Mouse (Mus musculus) liver, adult 2 months (tissue): ENCODE data around the gene Tfdp1. TPM values are rescaled to one million over a fixed set of nuclear protein-coding genes. Genes with fewer than 3 reads are reported as not detected.

ENCODE experiments used
- DNase-seq: peaks from one replicate; pipeline ENCODE4 v3.0.0-alpha.2; 2011; ENCODE audit warnings: low read depth, low spot score; ENCODE audit errors: extremely low read depth
- H3K27ac ChIP-seq: fragments of 200-500 bp; replicated peaks from 2 replicates; pipeline ENCODE4 v1.5.1; 2012; ENCODE audit warnings: low read depth, mild to moderate bottlenecking, control low read depth, inconsistent platforms, low read length; ENCODE audit not compliant: insufficient read depth
- H3K27me3 ChIP-seq: fragments of 200-500 bp; 2 replicates; pipeline ENCODE4 v1.6.1; 2012; ENCODE audit warnings: mild to moderate bottlenecking, moderate library complexity, low read length, inconsistent platforms; ENCODE audit not compliant: control insufficient read depth, insufficient read depth
- H3K36me3 ChIP-seq: fragments of 200-500 bp; 2 replicates; pipeline ENCODE4 v1.6.1; 2012; ENCODE audit warnings: low read length, inconsistent platforms; ENCODE audit not compliant: control insufficient read depth, insufficient read depth
- H3K4me1 ChIP-seq: fragments of 200-500 bp; 2 replicates; pipeline ENCODE4 v1.6.1; 2011; ENCODE audit warnings: low read length; ENCODE audit not compliant: control insufficient read depth, insufficient read depth
- H3K4me3 ChIP-seq: fragments of 200-500 bp; 2 replicates; pipeline ENCODE4 v1.5.1; 2011; ENCODE audit warnings: low read depth, mild to moderate bottlenecking, control low read depth, low read length, moderate library complexity; ENCODE audit not compliant: insufficient read depth
- H3K79me2 ChIP-seq: fragments of 200-500 bp; 2 replicates; pipeline ENCODE4 v1.6.1; 2012; ENCODE audit warnings: inconsistent platforms, mild to moderate bottlenecking, low read length, moderate library complexity; ENCODE audit not compliant: control insufficient read depth, insufficient read depth
- H3K9ac ChIP-seq: fragments of 200-500 bp; 2 replicates; pipeline ENCODE4 v1.6.1; 2012; ENCODE audit warnings: low read depth, mild to moderate bottlenecking, control low read depth, inconsistent platforms, low read length
- CTCF ChIP-seq: fragments of 200-500 bp; IDR thresholded peaks from 2 replicates; pipeline ENCODE4 v1.5.1; 2011; ENCODE audit warnings: low read depth, low read length, control low read depth
- POLR2A ChIP-seq: fragments of 200-500 bp; IDR thresholded peaks from 2 replicates; pipeline ENCODE4 v1.6.1; 2011; ENCODE audit warnings: low read length, control low read depth; ENCODE audit not compliant: insufficient read depth; ENCODE audit errors: extremely low read depth
- WGBS: fragments of 180-500 bp; shearing (Covaris S2); methylation state at CpG from one replicate; pipeline ENCODE4 v1.1.7; 2018; 5-methylcytosine and 5-hydroxymethylcytosine counted together
- polyA plus RNA-seq: library from polyadenylated mRNA; depleted of rRNA; stranded (reverse); fragments of >200 nt; gene quantifications from 2 replicates; pipeline ENCODE4 v1.2.3, GENCODE M21; 2012
- total RNA-seq: library from RNA; depleted of rRNA; stranded (reverse); fragments of >200 nt; gene quantifications from 2 replicates; pipeline ENCODE4 v1.2.3, GENCODE M21; 2014

The Tfdp1 gene
- total and polyA plus RNA-seq, 2 experiments = 12.9 to 13.2 TPM

DNA sequence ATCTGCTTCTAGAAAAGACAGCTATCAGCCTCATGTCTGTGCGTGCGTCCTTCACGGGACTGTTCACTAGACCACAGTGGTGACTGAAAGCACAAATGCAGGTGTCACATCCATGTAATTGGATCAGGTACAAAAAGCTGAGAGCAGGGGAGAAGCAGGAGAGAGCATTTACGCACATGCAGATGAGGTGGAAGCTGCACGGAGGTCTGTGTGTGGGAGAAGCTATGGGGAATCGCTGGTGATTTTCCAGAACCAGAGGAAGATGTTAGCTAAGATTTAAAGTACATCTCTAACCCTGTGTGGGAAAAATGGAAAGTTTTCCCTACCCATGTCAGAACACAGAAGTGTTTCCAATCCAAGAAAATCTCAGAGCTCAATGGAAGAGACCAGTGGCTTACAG, 33.1 kb upstream of the Tfdp1 start:
- H3K9ac ChIP-seq = no peak overlapping the region

DNA sequence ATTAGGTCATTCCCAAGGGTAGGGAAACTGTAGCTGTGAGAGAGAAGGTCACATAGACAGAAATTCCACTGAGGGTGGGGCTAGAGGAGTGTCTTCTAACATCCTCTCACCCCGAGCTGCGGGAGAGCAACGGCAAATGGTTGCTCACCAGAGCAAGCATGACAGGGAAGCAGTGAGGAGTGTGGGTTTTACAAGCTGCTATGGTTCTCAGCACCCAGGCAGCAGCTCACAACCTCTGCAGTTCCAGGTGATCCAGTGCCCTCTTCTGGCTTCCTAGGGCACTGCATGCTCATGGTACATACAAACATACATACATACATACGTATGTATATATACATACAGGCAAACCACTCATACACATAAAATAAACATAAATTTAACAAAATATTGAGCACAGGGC, 32.7 kb upstream of the Tfdp1 start:
- Histone ChIP-seq H3K79me2 (no peaks in the 10 kb centered on the region), H3K36me3 (no peaks in the 10 kb centered on the region; the same call in 1 of the 2 replicates), H3K4me3 (no peak overlapping the region), H3K27me3 (no peaks in the 10 kb centered on the region), H3K27ac (no peak overlapping the region), H3K4me1 (no peaks in the 10 kb centered on the region), H3K9ac (no peak overlapping the region)
- WGBS = 97% methylated on average over 4 of the region's 4 CpGs
- TF ChIP-seq POLR2A (no peak), CTCF (peak; percentile 4; the same call in 1 of the 2 replicates)
- no peak for DNase-seq

More for the DNA sequence above, 33.1 kb upstream of the Tfdp1 start:
- TF ChIP-seq CTCF (no peak), POLR2A (no peak)
- H3K27me3 ChIP-seq = no peaks in the 10 kb centered on the region
- H3K4me3 ChIP-seq = no peak overlapping the region
- no peak overlapping the region for H3K27ac ChIP-seq
- H3K36me3 ChIP-seq = no peaks in the 10 kb centered on the region; the same call in 1 of the 2 replicates
- WGBS = 95% methylated on average over 6 of the region's 6 CpGs
- H3K79me2 ChIP-seq = no peaks in the 10 kb centered on the region
- DNase-seq = no peak
- no peaks in the 10 kb centered on the region for H3K4me1 ChIP-seq

GRCm38 (mm10) chr8:13306309-13306909, 32.1 kb upstream of the Tfdp1 start:
- TF ChIP-seq POLR2A = no peak
- TF ChIP-seq CTCF = no peak
- H3K27ac ChIP-seq = no peak overlapping the region
- H3K36me3 ChIP-seq = no peaks in the 10 kb centered on the region; the same call in 1 of the 2 replicates
- no peaks in the 10 kb centered on the region for H3K27me3 ChIP-seq
- no peaks in the 10 kb centered on the region for H3K79me2 ChIP-seq
- H3K4me3 ChIP-seq = no peak overlapping the region
- WGBS = 88% methylated on average over 7 of the region's 7 CpGs
- no peak overlapping the region for H3K9ac ChIP-seq
- no peaks in the 10 kb centered on the region for H3K4me1 ChIP-seq
- no peak for DNase-seq

DNA sequence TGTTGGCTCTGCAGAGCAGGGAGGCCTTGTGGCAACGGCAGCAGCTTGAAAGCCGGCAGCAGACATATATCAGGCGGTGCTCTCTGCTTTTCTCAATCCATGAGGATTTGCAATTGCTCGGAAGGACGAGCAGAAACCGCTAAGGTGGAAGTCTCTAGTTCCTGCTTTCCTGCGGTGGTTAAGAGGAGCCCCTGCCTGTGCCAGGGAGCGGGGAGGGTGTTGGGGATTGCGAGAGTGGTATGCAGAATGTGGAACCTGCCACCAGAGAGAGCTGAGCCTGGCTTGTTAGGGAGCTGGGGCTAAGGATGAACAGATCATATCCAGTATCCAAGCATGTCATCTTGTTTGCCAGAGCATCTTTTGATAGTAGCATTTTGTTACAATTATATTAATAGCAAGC, 31.6 kb upstream of the Tfdp1 start:
- WGBS = 92% methylated on average over 9 of the region's 9 CpGs
- TF ChIP-seq POLR2A = no peak
- no peak for TF ChIP-seq CTCF
- H3K79me2 ChIP-seq = no peaks in the 10 kb centered on the region

GRCm38 (mm10) chr8:13314922-13315321, 23.6 kb upstream of the Tfdp1 start:
- Histone ChIP-seq H3K36me3 (no peaks in the 10 kb centered on the region), H3K4me3 (no peak overlapping the region), H3K27ac (no peak overlapping the region), H3K4me1 (peaks cover 3% of the 10 kb centered on the region), H3K79me2 (no peaks in the 10 kb centered on the region), H3K27me3 (no peaks in the 10 kb centered on the region), H3K9ac (no peak overlapping the region)
- TF ChIP-seq CTCF (no peak), POLR2A (no peak)
- WGBS = 50% methylated on average over 3 of the region's 3 CpGs
- DNase-seq = peak; percentile 72

More for the DNA sequence above, 31.6 kb upstream of the Tfdp1 start:
- Histone ChIP-seq H3K9ac (no peak overlapping the region), H3K27me3 (no peaks in the 10 kb centered on the region), H3K4me1 (no peaks in the 10 kb centered on the region), H3K36me3 (no peaks in the 10 kb centered on the region; the same call in 1 of the 2 replicates), H3K27ac (no peak overlapping the region), H3K4me3 (no peak overlapping the region)
- DNase-seq = no peak

- H3K4me1 ChIP-seq = peaks cover 3% of the 10 kb centered on the region
- H3K79me2 ChIP-seq = no peaks in the 10 kb centered on the region
- no peak overlapping the region for H3K27ac ChIP-seq
- H3K36me3 ChIP-seq = no peaks in the 10 kb centered on the region
- H3K9ac ChIP-seq = no peak overlapping the region
- WGBS = 94% methylated on average over 10 of the region's 10 CpGs
- DNase-seq = no peak
- TF ChIP-seq POLR2A = no peak
- TF ChIP-seq CTCF = no peak
- no peak overlapping the region for H3K4me3 ChIP-seq
- H3K27me3 ChIP-seq = no peaks in the 10 kb centered on the region
Observed at GRCm38 (mm10) chr8:13316671-13317070, 21.9 kb upstream of the Tfdp1 start.
